11 mouse cellular contexts compared by ENCODE assay signal in genomic region chr2:25226864-25227263, GRCm38 (mm10). TPM values are rescaled to one million over a fixed set of nuclear protein-coding genes. Genes with fewer than 3 reads are reported as not detected.
DNase-seq lines count a peak whose midpoint lies in the region; ATAC-seq and TF ChIP-seq lines count a peak whose summit lies in the region.
"Had no signal": no experiment of that assay in that cellular context is flagged by ENCODE, and none has a peak within 500 bp of the region (broad histone marks: within the 10 kb centered on the region; RNA-seq: fewer than 3 reads in every experiment).

No protein-coding gene starts in this region.

- peak; percentile 65 for DNase-seq in left cerebral cortex, adult 11 months (ENCODE audit: low spot score)
- DNase-seq in left cerebral cortex, postnatal 4 days = no peak
- DNase-seq in cerebellum, postnatal 10 days = peak; percentile 33 to 63
- peak; percentile 79 for DNase-seq in gastrocnemius, postnatal 14 days
- DNase-seq: lung, embryonic 14.5 days had no signal

- peaks cover 22% of the 10 kb centered on the region; the same call in 1 of the 2 replicates for H3K27me3 ChIP-seq in limb, embryonic 15.5 days
- no peaks in the 10 kb centered on the region for H3K27me3 ChIP-seq in intestine, postnatal 0 days (replicated peaks; ENCODE audit: control insufficient read depth, insufficient read depth, low read length)
- H3K27me3 ChIP-seq in forebrain, embryonic 13.5 days = peaks cover 18% of the 10 kb centered on the region; the same call in 1 of the 2 replicates

- H3K4me2 ChIP-seq in limb, embryonic 15.5 days = 0 out of 2 replicates have a peak overlapping the region, but pooled peaks have one; percentile 5
- H3K4me2 ChIP-seq in intestine, postnatal 0 days (replicated peaks; ENCODE audit: low read depth) = no peak overlapping the region
- H3K4me2 ChIP-seq in forebrain, embryonic 13.5 days = no peak overlapping the region
- H3K4me2 ChIP-seq: lung, embryonic 14.5 days had no signal

- H3K36me3 ChIP-seq in limb, embryonic 15.5 days = peaks cover 4% of the 10 kb centered on the region
- H3K36me3 ChIP-seq in intestine, postnatal 0 days (ENCODE audit: control insufficient read depth, insufficient read depth) = peaks cover 5% of the 10 kb centered on the region; the same call in 1 of the 2 replicates
- H3K36me3 ChIP-seq in forebrain, embryonic 13.5 days (ENCODE audit: poor library complexity, severe bottlenecking) = peaks cover 5% of the 10 kb centered on the region

- no peak for ATAC-seq in limb, embryonic 15.5 days (ENCODE audit: insufficient number of reproducible peaks, low FRiP score, low TSS enrichment, low read depth)
- no peak for ATAC-seq in intestine, postnatal 0 days
- no peak for ATAC-seq in forebrain, embryonic 13.5 days
- ATAC-seq: forebrain, embryonic 14.5 days had no signal

- no peak for TF ChIP-seq CTCF in intestine, postnatal 0 days (IDR thresholded peaks at IDR 0.05; ENCODE audit: low read depth)

- peaks cover 27% of the 10 kb centered on the region for H3K4me1 ChIP-seq in limb, embryonic 15.5 days
- H3K4me1 ChIP-seq in intestine, postnatal 0 days (replicated peaks; ENCODE audit: control insufficient read depth, insufficient read depth, low read length) = peaks cover 9% of the 10 kb centered on the region; the same call in 1 of the 2 replicates
- H3K4me1 ChIP-seq in forebrain, embryonic 13.5 days = peaks cover 31% of the 10 kb centered on the region

- intact Hi-C loops in left cerebral cortex, postnatal 4 days (cut with DNase I) = loop anchor here (1.0 kb wide), 1 partner anchor 34 kb away; no protein-coding TSS in a partner anchor
- intact Hi-C loops in gastrocnemius, postnatal 14 days (cut with DNase I; ENCODE audit: low total_unique reads) = no loop called here

- H3K9me3 ChIP-seq in limb, embryonic 15.5 days = no peaks in the 10 kb centered on the region
- H3K9me3 ChIP-seq in intestine, postnatal 0 days (ENCODE audit: control insufficient read depth) = no peaks in the 10 kb centered on the region
- no peaks in the 10 kb centered on the region for H3K9me3 ChIP-seq in forebrain, embryonic 13.5 days (replicated peaks)

- WGBS in limb, embryonic 15.5 days = 71% methylated on average over 5 of the region's 5 CpGs
- 74% methylated on average over 5 of the region's 5 CpGs for WGBS in intestine, postnatal 0 days
- 87% methylated on average over 5 of the region's 5 CpGs for WGBS in forebrain, embryonic 13.5 days

- H3K4me3 ChIP-seq in limb, embryonic 15.5 days = no peak overlapping the region
- no peak overlapping the region for H3K4me3 ChIP-seq in intestine, postnatal 0 days (ENCODE audit: low read depth, low read length)
- no peak overlapping the region for H3K4me3 ChIP-seq in forebrain, embryonic 13.5 days

- no peak overlapping the region for H3K27ac ChIP-seq in limb, embryonic 15.5 days
- H3K27ac ChIP-seq in intestine, postnatal 0 days (ENCODE audit: low read depth, low read length) = no peak overlapping the region
- no peak overlapping the region for H3K27ac ChIP-seq in forebrain, embryonic 13.5 days

- H3K9ac ChIP-seq in limb, embryonic 15.5 days = no peak overlapping the region
- H3K9ac ChIP-seq in intestine, postnatal 0 days (ENCODE audit: low read depth, low read length) = no peak overlapping the region
- H3K9ac ChIP-seq in forebrain, embryonic 13.5 days = no peak overlapping the region
- H3K9ac ChIP-seq: lung, embryonic 14.5 days had no signal

RNA-seq across cellular contexts. Expression of gene Tubb4b, which starts 2.4 kb away (rescaled TPM):
- total RNA-seq in left cerebral cortex, postnatal 4 days (2021) = 100 to 1,000 TPM; 324 to 351 TPM
- 100 to 1,000 TPM; 291 to 431 TPM for total RNA-seq in gastrocnemius, postnatal 14 days (2021)
- polyA plus RNA-seq in limb, embryonic 15.5 days (2015; fragmentation: Nextera tagmentation; extraction: Ambion mirVana) = 554 and 617 TPM in 2 replicates
- 453 and 466 TPM in 2 replicates for polyA plus RNA-seq in intestine, postnatal 0 days (2015; fragmentation: Nextera tagmentation; extraction: Ambion mirVana)
- polyA plus RNA-seq in forebrain, embryonic 13.5 days (2015; fragmentation: Nextera tagmentation; extraction: Ambion mirVana) = 448 and 518 TPM in 2 replicates

RNA-seq across cellular contexts. Expression of gene Slc34a3, which starts 7.3 kb away (rescaled TPM):
- not detected for total RNA-seq in left cerebral cortex, postnatal 4 days (2021)
- not detected for total RNA-seq in gastrocnemius, postnatal 14 days (2021)
- not detected in 2 replicates for polyA plus RNA-seq in limb, embryonic 15.5 days (2015; fragmentation: Nextera tagmentation; extraction: Ambion mirVana)
- 34.0 and 37.6 TPM in 2 replicates for polyA plus RNA-seq in intestine, postnatal 0 days (2015; fragmentation: Nextera tagmentation; extraction: Ambion mirVana)
- polyA plus RNA-seq in forebrain, embryonic 13.5 days (2015; fragmentation: Nextera tagmentation; extraction: Ambion mirVana) = not detected in 2 replicates
- total RNA-seq: heart, postnatal 25 days had no signal
- polyA plus RNA-seq: forebrain, embryonic 14.5 days; lung, embryonic 14.5 days; thymus, postnatal 0 days had no signal

RNA-seq across cellular contexts. Expression of gene Fam166a, which starts 8.3 kb away (rescaled TPM):
- total RNA-seq in left cerebral cortex, postnatal 4 days (2021) = not detected
- total RNA-seq in gastrocnemius, postnatal 14 days (2021) = not detected
- polyA plus RNA-seq in limb, embryonic 15.5 days (2015; fragmentation: Nextera tagmentation; extraction: Ambion mirVana) = 0.81 TPM in 1 of 2 replicates, not detected in the other
- 0.78 and 1.4 TPM in 2 replicates for polyA plus RNA-seq in intestine, postnatal 0 days (2015; fragmentation: Nextera tagmentation; extraction: Ambion mirVana)
- 0.21 TPM in 1 of 2 replicates, not detected in the other for polyA plus RNA-seq in forebrain, embryonic 13.5 days (2015; fragmentation: Nextera tagmentation; extraction: Ambion mirVana)
- total RNA-seq: heart, postnatal 25 days had no signal

RNA-seq across cellular contexts. Expression of gene Rnf224, which starts 9.7 kb away (rescaled TPM):
- not detected for total RNA-seq in left cerebral cortex, postnatal 4 days (2021)
- total RNA-seq in gastrocnemius, postnatal 14 days (2021) = not detected
- 0.57 and 0.58 TPM in 2 replicates for polyA plus RNA-seq in limb, embryonic 15.5 days (2015; fragmentation: Nextera tagmentation; extraction: Ambion mirVana)
- polyA plus RNA-seq in intestine, postnatal 0 days (2015; fragmentation: Nextera tagmentation; extraction: Ambion mirVana) = 0.09 and 0.25 TPM in 2 replicates
- not detected in 2 replicates for polyA plus RNA-seq in forebrain, embryonic 13.5 days (2015; fragmentation: Nextera tagmentation; extraction: Ambion mirVana)
- total RNA-seq: heart, postnatal 25 days had no signal
- polyA plus RNA-seq: forebrain, embryonic 14.5 days; lung, embryonic 14.5 days; thymus, postnatal 0 days had no signal

RNA-seq across cellular contexts. Expression of gene Stpg3, which starts 12.4 kb away (rescaled TPM):
- total RNA-seq in left cerebral cortex, postnatal 4 days (2021) = not detected
- total RNA-seq in gastrocnemius, postnatal 14 days (2021) = not detected
- polyA plus RNA-seq in limb, embryonic 15.5 days (2015; fragmentation: Nextera tagmentation; extraction: Ambion mirVana) = not detected in 2 replicates
- not detected in 2 replicates for polyA plus RNA-seq in intestine, postnatal 0 days (2015; fragmentation: Nextera tagmentation; extraction: Ambion mirVana)
- not detected in 2 replicates for polyA plus RNA-seq in forebrain, embryonic 13.5 days (2015; fragmentation: Nextera tagmentation; extraction: Ambion mirVana)
- total RNA-seq: heart, postnatal 25 days had no signal
- polyA plus RNA-seq: forebrain, embryonic 14.5 days; lung, embryonic 14.5 days; thymus, postnatal 0 days had no signal

Comparison
In these comparisons a context has a peak if more than half of its experiments do, and no peak if none do; other contexts are left out.
1. RNA of gene Slc34a3, which starts 7.3 kb away (polyA plus RNA-seq): 34.0 to 37.6 TPM in intestine, postnatal 0 days; not detected in forebrain, embryonic 13.5 days and not detected in limb, embryonic 15.5 days; every median in the first group is over 10 times any median in the second.